Mouse (Mus musculus): ENCODE measurements around the gene Celf2.

Celf2 gene

GRCm38 (mm10) chr2:6549251-6549650 lies 960.1 kb downstream of the Celf2 start:
- DNase-seq (ENCODE audit: low spot score in 2 of 2): no peak

DNA sequence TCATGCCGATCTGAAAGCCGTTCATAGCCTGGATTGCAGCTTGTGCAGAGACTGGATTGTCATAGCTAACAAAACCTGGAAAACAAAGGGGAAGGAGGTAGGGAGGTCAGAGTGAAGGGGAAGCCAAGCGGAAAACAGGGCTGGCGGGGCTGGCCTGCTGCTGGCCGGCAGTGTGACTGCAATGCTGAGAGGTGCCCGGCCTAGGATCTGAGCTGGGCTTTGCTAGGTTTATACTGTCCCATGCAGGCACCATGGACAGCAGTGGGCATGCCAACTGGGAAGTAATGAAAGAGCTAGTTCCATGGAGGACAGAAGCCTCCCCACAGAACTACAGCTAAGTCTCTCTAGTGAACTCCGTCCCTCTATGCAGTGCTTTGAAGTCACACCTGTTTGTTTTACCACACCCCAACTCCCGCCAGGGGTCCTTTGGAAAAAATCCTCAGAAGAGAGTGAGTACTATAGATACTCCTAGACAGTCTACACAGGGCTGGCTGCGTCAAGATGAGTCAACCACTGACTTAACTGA lies 962.2 kb downstream of the Celf2 start:
- no peak for DNase-seq (ENCODE audit: low spot score in 2 of 2)

DNA sequence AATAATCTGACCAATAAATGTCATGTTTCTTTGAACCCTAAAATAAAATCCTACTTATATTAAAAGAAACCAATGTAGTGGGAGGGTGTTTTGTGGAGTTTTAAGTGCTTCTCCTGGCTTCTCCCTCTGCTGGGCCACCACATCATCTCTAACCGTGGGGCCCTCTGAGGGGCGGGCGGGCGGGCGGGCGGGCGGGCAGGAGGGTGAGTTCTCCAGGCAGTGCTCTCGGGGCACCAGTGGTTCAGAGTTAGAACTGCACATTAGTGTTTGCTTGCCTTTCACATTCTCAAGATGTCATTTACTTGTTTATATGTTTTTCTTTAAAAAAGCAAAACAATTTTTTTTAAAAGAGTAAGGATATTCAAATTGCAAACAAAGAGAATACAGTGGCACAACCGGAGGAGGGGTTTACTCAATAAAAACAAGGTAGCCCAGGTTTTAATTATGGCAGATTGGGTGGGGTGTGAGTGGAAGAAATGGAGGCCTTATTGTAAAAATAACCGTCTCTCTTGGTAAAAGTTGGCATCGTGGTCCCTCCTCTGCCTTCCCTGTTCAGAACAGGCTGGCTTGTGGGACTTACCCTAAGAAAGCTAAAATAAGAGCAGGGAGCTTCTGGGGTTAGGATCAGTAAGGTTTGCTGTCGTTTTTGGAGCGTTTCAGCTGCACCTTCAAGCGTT lies 962.8 kb downstream of the Celf2 start:
- DNase-seq (ENCODE audit: low spot score in 2 of 2): no peak

GRCm38 (mm10) chr2:6545127-6545931 lies 964.0 kb downstream of the Celf2 start:
- no peak for DNase-seq (ENCODE audit: low spot score in 2 of 2)

DNA sequence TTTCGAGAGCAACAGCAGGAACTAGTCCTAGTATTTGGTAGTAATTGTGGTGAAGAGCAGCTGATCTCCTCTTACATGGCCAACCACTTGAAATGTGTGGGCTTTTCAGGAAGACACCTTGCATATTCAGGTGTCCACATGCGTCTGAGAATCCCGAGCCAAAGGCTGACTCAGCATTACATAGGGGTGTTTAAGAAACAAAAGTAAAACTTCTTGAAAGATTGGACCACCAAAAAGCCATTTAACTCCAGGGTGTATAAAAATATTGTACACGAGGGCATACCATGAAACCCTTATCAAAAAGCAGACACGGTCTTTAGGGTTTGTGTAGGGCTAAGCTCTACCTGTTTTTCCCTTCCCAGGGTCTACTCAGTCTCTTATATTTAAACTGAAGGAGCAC lies 965.7 kb downstream of the Celf2 start:
- DNase-seq (ENCODE audit: low spot score in 2 of 2): no peak

DNA sequence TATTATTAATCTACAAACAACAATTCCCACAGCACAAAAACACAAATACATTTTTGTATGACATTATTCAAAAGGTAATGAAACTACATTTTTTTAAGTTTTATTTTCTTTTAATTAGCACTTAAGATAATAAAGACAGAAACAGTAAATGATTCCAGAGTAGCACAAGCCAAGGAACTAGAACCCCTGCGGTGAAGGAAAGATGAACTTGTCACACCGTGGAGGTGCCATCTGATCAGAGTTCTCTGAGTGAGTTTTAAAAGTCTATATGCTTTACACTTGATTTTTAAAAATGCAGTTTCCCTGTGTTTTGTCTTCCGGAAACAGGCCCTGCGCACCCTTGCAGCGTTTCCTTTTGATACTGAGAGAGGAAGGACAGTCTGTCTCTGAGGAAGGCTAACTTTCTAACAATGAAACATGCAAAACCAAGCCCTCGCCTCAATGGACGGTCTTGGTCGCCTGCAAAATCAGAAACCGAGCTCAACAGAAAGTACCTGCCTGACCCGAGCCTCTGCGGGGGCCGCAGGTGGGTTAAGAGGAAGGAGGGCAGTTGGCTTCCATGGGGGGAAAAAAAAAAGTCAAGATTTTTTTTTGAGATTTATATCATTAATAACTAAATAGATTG lies 966.7 kb downstream of the Celf2 start:
- DNase-seq (ENCODE audit: low spot score in 2 of 2): no peak

GRCm38 (mm10) chr2:6540825-6541224 lies 968.5 kb downstream of the Celf2 start:
- no peak for DNase-seq (ENCODE audit: low spot score in 2 of 2)

GRCm38 (mm10) chr2:6540092-6540491 lies 969.3 kb downstream of the Celf2 start:
- no peak for DNase-seq (ENCODE audit: low spot score in 2 of 2)

DNA sequence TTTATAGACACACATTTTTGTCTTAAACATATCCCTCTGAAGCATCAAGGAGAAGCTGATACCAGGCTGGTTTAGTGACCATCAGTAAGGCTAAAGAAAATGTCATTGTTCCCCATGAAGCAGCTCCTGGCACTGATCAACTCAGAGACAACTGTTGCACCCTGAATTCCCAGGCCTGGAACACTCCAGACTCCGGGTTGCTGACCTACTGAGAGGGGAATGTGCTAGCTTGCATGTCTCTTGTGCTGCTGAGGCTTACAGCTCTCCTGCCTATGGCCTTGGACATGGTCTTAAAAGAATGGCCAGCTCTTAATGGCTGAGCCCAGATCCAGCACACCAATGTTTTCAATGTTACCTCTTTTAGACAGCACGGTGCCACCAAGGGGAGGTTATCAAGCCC lies 970.9 kb downstream of the Celf2 start:
- no peak for DNase-seq (ENCODE audit: low spot score in 2 of 2)

DNA sequence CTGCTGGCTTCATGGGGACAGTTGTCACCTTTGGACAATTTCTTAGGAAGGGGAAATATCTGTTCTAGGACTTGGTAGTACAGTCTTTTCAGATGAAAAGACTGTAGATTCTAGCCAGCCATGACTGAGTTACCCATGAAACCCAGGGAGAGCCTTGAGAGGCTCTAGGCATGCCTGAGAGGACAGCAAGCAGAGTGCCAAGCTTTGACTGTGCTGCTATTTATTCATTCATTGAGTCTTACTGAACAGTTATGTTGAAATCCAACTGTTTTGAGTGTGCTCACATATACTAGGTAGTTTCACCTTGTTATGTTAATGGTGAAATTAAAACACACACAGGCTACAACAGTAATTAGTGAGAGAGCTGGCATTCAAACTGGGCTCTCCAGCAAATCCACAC lies 971.3 kb downstream of the Celf2 start:
- DNase-seq (ENCODE audit: low spot score in 2 of 2): no peak

- no peak for DNase-seq (ENCODE audit: low spot score in 2 of 2)
Observed at GRCm38 (mm10) chr2:6537326-6537725, 972.0 kb downstream of the Celf2 start.

DNA sequence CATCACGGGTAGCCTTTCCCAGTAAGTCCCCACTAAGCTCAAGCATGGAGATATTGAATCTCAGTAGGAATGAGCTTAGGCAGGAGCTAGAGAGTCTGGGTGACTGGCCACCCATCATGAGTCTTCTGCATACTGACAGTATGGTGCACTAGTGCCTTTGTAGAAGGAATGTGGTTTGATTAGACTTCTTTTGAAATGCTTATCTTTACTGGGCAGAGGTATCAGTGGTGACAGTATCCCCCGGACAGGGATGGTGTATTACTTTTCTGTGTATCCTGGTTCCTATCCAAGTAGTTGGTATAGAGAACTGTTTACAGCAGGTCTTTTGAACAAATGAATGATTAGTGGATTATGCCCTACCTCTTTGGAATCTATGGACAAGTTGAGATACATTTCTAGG lies 973.0 kb downstream of the Celf2 start:
- no peak for DNase-seq (ENCODE audit: low spot score in 2 of 2)

- DNase-seq (ENCODE audit: low spot score in 2 of 2): no peak
Observed at GRCm38 (mm10) chr2:6532341-6532740, 977.0 kb downstream of the Celf2 start.

DNA sequence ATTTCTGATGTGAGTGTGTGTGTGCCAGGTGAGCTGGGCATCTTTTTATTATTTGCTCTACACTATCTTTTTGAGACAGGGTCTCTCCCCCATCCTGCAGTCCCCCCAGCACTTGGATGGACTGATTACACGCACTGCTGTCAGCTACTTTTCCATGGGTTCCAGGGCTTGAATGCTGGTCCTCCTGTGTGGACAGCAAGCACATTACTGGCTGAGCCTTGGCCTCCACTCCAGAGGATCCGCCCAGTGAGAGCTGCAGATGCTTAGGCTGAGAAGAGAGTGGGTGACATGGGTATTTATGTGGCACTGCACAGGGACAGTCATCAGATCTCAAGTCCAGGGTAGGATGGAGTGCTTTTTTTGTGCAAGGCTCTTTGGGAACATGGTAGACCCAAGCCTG lies 981.3 kb downstream of the Celf2 start:
- DNase-seq (ENCODE audit: low spot score in 2 of 2): no peak

DNA sequence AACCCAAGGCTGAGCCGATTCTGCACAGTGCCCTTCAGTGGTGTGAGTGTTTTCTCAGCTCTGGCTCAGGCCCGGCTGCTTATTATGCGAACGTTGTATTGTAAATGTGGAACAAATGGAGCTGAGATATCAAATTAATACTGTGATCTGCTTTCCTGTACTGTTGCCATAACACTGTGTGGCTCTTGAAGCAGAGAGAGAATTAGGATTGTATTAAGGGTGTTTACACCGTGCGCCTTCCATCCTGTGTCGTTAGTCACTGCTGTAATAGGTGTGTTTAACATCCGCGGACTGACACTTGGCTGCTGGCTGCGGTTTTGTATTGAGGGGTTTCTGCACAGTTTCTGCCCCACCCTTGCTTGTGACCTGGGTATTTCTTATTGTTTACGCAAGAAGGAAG lies 982.5 kb downstream of the Celf2 start:
- no peak for DNase-seq (ENCODE audit: low spot score in 2 of 2)

GRCm38 (mm10) chr2:6526311-6526710 lies 983.1 kb downstream of the Celf2 start:
- no peak for DNase-seq (ENCODE audit: low spot score in 2 of 2)

DNA sequence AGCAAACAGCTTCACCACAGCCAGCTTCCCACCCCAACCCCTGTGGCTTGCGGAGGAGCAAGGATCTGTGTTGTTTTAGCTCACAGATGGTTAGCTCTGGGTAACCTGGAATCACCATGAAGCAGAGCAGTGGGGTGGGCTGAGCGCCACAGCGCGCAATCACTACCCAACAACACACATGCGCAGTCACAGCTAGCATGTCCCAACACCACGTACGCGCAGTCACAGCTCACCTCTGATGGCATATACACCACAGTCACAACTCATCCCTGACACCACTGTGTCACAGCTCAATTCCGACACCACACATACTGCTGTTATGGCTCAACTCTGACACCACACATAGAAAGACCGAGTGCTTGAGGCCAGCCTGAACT lies 985.5 kb downstream of the Celf2 start:
- DNase-seq (ENCODE audit: low spot score in 2 of 2): peak in 1 of 2 experiments; percentile 42

GRCm38 (mm10) chr2:6523261-6523923 lies 986.0 kb downstream of the Celf2 start:
- DNase-seq (ENCODE audit: low spot score in 2 of 2): no peak

DNA sequence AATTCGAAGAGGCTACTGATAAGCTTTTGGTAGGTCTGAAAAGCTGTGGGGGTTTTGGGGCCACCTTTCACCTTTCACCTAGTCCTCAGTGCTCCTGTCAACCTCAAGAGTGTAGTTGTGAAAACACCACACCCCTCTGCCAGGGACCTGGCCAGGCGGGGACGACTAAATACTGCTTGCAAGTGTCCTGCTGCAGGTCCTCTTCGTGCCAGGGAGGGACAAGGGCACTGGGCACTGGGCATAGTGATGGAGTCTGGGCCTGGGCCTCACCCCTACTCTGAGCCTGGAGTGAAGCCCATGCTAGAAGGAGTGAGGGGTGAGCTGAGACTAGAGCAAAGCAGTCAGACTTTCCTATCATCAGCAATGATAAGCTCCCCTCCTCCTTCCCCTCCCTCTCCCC lies 987.0 kb downstream of the Celf2 start:
- no peak for DNase-seq (ENCODE audit: low spot score in 2 of 2)

DNA sequence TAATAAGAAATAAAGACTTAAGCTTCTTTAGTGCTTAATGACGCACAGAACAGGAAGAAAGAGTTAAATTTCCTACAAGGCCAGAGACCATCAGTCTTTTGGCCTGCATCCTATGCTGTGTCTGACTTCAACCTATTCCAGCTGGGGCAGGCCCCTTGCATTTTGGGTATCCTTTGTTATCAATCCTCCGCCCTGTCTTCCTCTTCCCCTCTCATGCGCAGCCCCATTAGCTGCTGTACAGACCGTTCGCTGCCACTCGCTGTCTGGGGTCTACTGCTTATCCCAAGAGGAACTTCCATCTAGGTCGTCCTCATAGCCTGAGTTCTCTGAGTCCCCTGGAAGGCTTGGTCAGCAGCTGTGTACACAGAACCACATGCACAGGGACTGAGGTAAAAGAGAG lies 996.2 kb downstream of the Celf2 start:
- no peak for DNase-seq (ENCODE audit: low spot score in 2 of 2)

GRCm38 (mm10) chr2:6507071-6507470 lies 1002.3 kb downstream of the Celf2 start:
- DNase-seq (ENCODE audit: low spot score in 2 of 2): no peak
